Mouse (Mus musculus): ENCODE results near the gene Mecom.

- TF ChIP-seq CTCF (IDR thresholded peaks at IDR 0.05; ENCODE audit: borderline replicate concordance, extremely low read depth, insufficient read depth, insufficient read length), result no peak
- TF ChIP-seq POLR2A (IDR thresholded peaks at IDR 0.05; ENCODE audit: borderline replicate concordance, extremely low read depth, insufficient read depth, insufficient read length, poor library complexity, severe bottlenecking), result no peak
Measured at GRCm38 (mm10) chr3:30547908-30548307, at the start of gene Mecom.

Measured in brain, embryonic 14.5 days (tissue).